ENCODE assay signal across 22 mouse cellular contexts in the genomic region with DNA sequence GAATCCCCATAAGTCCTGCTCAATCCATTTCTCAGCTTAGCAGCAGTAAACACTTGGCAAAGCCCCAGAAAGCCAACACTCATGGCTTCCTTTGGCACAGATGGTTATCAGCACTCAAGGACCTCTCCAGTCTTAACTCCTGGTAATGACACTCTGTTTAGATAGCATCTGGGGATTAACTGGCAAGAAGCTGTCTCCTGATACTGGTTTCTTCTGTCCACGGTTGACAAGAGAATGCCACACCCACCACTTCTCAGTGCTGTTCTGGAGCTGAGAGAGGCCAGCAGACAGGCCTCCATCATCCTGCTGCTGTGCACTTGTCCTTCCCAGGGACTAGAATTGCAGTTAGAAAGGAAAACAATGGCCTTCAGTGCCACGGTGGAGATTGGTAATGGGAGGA.
A peak's percentile ranks its signal among the peaks of the same experiment; 100 is the strongest.
DNase-seq lines count a peak whose midpoint lies in the region; ATAC-seq lines count a peak whose summit lies in the region.
"Had no signal": no experiment of that assay in that cellular context is flagged by ENCODE, and none has a peak within 500 bp of the region (broad histone marks: within the 10 kb centered on the region; RNA-seq: fewer than 3 reads in every experiment).

No protein-coding gene starts in this region.

- H3K36me3 ChIP-seq in embryonic facial prominence, embryonic 14.5 days (ENCODE audit: control insufficient read depth, insufficient read depth, low read length) = no peaks in the 10 kb centered on the region
- no peaks in the 10 kb centered on the region for H3K36me3 ChIP-seq in embryonic facial prominence, embryonic 10.5 days (replicated peaks)
- no peaks in the 10 kb centered on the region for H3K36me3 ChIP-seq in lung, embryonic 16.5 days (ENCODE audit: control insufficient read depth, insufficient read depth, low read length)
- H3K36me3 ChIP-seq: hindbrain, embryonic 10.5 days; kidney, embryonic 15.5 days; limb, embryonic 13.5 days; midbrain, embryonic 10.5 days had no signal

- H3K27ac ChIP-seq in embryonic facial prominence, embryonic 14.5 days (replicated peaks; ENCODE audit: low read depth, low read length) = no peak overlapping the region
- no peak overlapping the region for H3K27ac ChIP-seq in embryonic facial prominence, embryonic 10.5 days (replicated peaks)
- H3K27ac ChIP-seq in lung, embryonic 16.5 days (ENCODE audit: low read length) = no peak overlapping the region
- H3K27ac ChIP-seq: hindbrain, embryonic 10.5 days; kidney, embryonic 15.5 days; limb, embryonic 13.5 days; midbrain, embryonic 10.5 days; stomach, postnatal 0 days had no signal

- no peaks in the 10 kb centered on the region for H3K9me3 ChIP-seq in embryonic facial prominence, embryonic 14.5 days (ENCODE audit: control insufficient read depth, low read length)
- H3K9me3 ChIP-seq in embryonic facial prominence, embryonic 10.5 days = no peaks in the 10 kb centered on the region
- no peaks in the 10 kb centered on the region for H3K9me3 ChIP-seq in lung, embryonic 16.5 days (ENCODE audit: control insufficient read depth, low read length)
- H3K9me3 ChIP-seq: hindbrain, embryonic 10.5 days; kidney, embryonic 15.5 days; limb, embryonic 13.5 days; midbrain, embryonic 10.5 days had no signal

- no peak for ATAC-seq in embryonic facial prominence, embryonic 14.5 days (ENCODE audit: low read depth)
- ATAC-seq in lung, embryonic 16.5 days (ENCODE audit: low read depth) = 0 out of 2 replicates have a peak, but pooled peaks have one; percentile 15
- ATAC-seq in megakaryocyte progenitor cell, adult 5-6 weeks (replicated peaks; ENCODE audit: poor library complexity) = peak; percentile 66
- ATAC-seq: intestine, postnatal 0 days; midbrain, embryonic 16.5 days; Patski had no signal

- H3K9ac ChIP-seq in embryonic facial prominence, embryonic 14.5 days (ENCODE audit: low read depth, low read length) = no peak overlapping the region
- H3K9ac ChIP-seq in lung, embryonic 16.5 days (ENCODE audit: low read length) = no peak overlapping the region
- H3K9ac ChIP-seq: kidney, embryonic 15.5 days; limb, embryonic 13.5 days had no signal

- intact Hi-C loops in left cerebral cortex, postnatal 4 days (cut with DNase I) = no loop called here

- peak; percentile 13 for DNase-seq in embryonic facial prominence, embryonic 14.5 days (ENCODE audit: low spot score)
- no peak for DNase-seq in embryonic facial prominence, embryonic 10.5 days (ENCODE audit: low spot score)
- no peak for DNase-seq in lung, postnatal 4 days
- DNase-seq in 416B (ENCODE audit: low read depth) = peak; percentile 73
- DNase-seq in left cerebral cortex, postnatal 4 days = no peak
- DNase-seq: adrenal gland, adult 2 months; cerebellum, adult 8-10 months; gastrocnemius, postnatal 36 days; kidney, postnatal 36 days; right cerebral cortex, postnatal 14 days; thymus, adult 2 months; thymus, postnatal 4 days had no signal

- WGBS in embryonic facial prominence, embryonic 14.5 days = 28% methylated on average over 2 of the region's 2 CpGs
- WGBS in embryonic facial prominence, embryonic 10.5 days = 25% methylated on average over 2 of the region's 2 CpGs
- 13% methylated on average over 2 of the region's 2 CpGs for WGBS in lung, embryonic 16.5 days

- no peak overlapping the region for H3K4me3 ChIP-seq in embryonic facial prominence, embryonic 14.5 days (ENCODE audit: low read depth, low read length)
- no peak overlapping the region for H3K4me3 ChIP-seq in embryonic facial prominence, embryonic 10.5 days
- no peak overlapping the region for H3K4me3 ChIP-seq in lung, embryonic 16.5 days (ENCODE audit: low read length)
- H3K4me3 ChIP-seq: hindbrain, embryonic 10.5 days; kidney, embryonic 15.5 days; limb, embryonic 13.5 days; midbrain, embryonic 10.5 days had no signal

- H3K4me2 ChIP-seq in embryonic facial prominence, embryonic 14.5 days (ENCODE audit: low read depth, low read length) = no peak overlapping the region
- no peak overlapping the region for H3K4me2 ChIP-seq in lung, embryonic 16.5 days (ENCODE audit: low read depth, low read length)
- H3K4me2 ChIP-seq: kidney, embryonic 15.5 days; limb, embryonic 13.5 days had no signal

- no peaks in the 10 kb centered on the region for H3K27me3 ChIP-seq in embryonic facial prominence, embryonic 14.5 days (replicated peaks; ENCODE audit: control insufficient read depth, insufficient read depth, low read length)
- no peaks in the 10 kb centered on the region for H3K27me3 ChIP-seq in embryonic facial prominence, embryonic 10.5 days (replicated peaks; ENCODE audit: low read depth, poor library complexity, severe bottlenecking)
- no peaks in the 10 kb centered on the region for H3K27me3 ChIP-seq in lung, embryonic 16.5 days (ENCODE audit: control insufficient read depth, insufficient read depth, low read depth, low read length)
- H3K27me3 ChIP-seq: kidney, embryonic 15.5 days; limb, embryonic 13.5 days; Patski had no signal

- no peaks in the 10 kb centered on the region for H3K4me1 ChIP-seq in embryonic facial prominence, embryonic 14.5 days (ENCODE audit: control insufficient read depth, insufficient read depth, low read length)
- no peaks in the 10 kb centered on the region for H3K4me1 ChIP-seq in embryonic facial prominence, embryonic 10.5 days
- H3K4me1 ChIP-seq in lung, embryonic 16.5 days (replicated peaks; ENCODE audit: control insufficient read depth, insufficient read depth, low read length) = no peaks in the 10 kb centered on the region
- H3K4me1 ChIP-seq: hindbrain, embryonic 10.5 days; kidney, embryonic 15.5 days; limb, embryonic 13.5 days; midbrain, embryonic 10.5 days had no signal

Comparison
In these comparisons a context has a peak if more than half of its experiments do, and no peak if none do; other contexts are left out.
1. DNase-seq: peak in embryonic facial prominence, embryonic 14.5 days (single experiment) and 416B (single experiment); none in embryonic facial prominence, embryonic 10.5 days (single experiment), lung, postnatal 4 days (0 of 2) and left cerebral cortex, postnatal 4 days (single experiment).